Mouse (Mus musculus): ENCODE data around the gene Slc9a9. TPM values are rescaled to one million over a fixed set of nuclear protein-coding genes. Genes with fewer than 3 reads are reported as not detected.

The Slc9a9 gene
- polyA plus RNA-seq, 1 experiment from 2014 or later = 5.0 TPM

DNA sequence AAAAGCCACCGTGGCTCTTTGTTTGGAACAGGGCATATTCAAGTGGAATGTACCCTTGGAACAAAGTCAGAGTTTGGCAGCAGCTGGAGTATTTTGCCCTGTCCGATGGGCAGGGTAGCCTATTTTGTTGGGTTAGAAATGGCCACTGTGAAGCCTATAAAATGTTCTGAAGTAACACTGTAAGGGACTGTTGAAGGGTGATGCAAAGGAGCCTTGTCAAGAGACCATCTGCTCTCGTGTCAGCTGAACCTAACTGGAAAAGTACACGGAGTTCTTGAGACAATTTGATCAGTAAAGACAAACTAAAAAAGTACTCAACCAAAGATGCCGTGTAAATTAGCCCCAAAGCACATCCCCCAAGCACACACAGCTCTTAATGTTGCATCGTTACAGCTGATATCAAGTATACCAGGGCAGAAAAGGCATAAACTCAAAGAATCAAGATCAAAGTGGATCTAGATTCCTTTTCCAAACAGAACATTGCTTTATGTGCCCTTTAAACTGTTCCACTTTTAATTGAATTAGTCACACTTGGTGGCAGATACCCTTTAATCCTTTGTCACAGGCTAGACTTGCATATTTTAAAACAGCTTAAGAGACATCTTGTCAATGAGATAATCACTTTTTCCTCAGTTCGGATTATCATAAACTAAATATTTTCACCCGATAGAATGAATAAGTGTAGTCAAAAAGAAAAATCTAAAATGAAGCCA lies 416.6 kb downstream of the Slc9a9 start:
- DNase-seq (no peak), ATAC-seq (ENCODE audit: insufficient read depth) (no peak)
- Histone ChIP-seq H3K27ac (ENCODE audit: low read depth) (no peak overlapping the region), H3K4me1 (ENCODE audit: insufficient read depth) (no peaks in the 10 kb centered on the region), H3K27me3 (ENCODE audit: insufficient read depth, low read length) (no peaks in the 10 kb centered on the region), H3K36me3 (ENCODE audit: insufficient read depth) (no peaks in the 10 kb centered on the region), H3K9ac (no peak overlapping the region), H3K4me3 (ENCODE audit: low read depth, low read length) (no peak overlapping the region), H3K4me2 (no peak overlapping the region), H3K9me3 (ENCODE audit: low read depth, low read length) (no peaks in the 10 kb centered on the region)
- WGBS = 54% methylated on average over 8 of the region's 8 CpGs
- TF ChIP-seq CTCF (IDR thresholded peaks at IDR 0.05; ENCODE audit: low read depth) = no peak

DNA sequence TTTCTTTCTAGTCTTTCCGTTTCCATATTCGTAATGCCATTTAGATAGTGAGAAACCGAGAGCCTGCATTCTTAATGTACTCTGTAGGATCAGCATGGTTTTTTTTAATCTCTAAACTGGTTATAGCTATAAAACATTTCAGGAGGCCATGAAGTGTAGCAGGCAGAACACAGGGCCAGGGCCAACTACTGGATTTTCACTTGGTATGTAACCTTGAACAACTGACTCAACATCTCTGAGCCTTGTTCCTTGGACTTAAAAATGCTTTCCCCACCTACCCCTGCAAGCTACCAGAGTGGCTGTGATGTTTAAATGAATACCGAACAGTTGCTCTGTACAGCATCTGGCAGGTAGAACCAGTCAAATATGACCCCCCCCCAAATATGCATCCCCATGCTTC lies 418.5 kb downstream of the Slc9a9 start:
- 91% methylated on average over 4 of the region's 4 CpGs for WGBS

DNA sequence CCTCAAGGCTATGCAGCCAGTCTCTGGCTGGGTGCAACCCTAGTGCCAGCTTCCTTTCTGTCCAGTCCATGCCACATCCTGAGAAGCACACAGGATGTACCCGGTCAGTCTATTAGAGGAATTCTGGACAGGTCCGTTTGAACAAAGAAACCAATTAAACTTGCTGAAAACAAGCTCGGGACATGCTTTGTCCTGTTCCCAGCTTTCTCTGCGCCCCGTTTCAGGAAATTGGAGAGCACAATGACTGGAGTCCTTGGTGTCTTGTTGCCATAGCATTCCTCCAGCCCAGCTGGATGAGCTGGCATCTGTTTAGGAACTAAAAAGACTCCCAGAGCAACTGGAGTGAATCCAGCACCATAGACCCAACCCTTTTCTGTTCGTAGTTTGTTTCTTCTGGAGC lies 419.3 kb downstream of the Slc9a9 start:
- Histone ChIP-seq H3K4me1 (ENCODE audit: insufficient read depth) (no peaks in the 10 kb centered on the region), H3K4me2 (no peak overlapping the region), H3K4me3 (ENCODE audit: low read depth, low read length) (no peak overlapping the region), H3K36me3 (ENCODE audit: insufficient read depth) (no peaks in the 10 kb centered on the region), H3K27ac (ENCODE audit: low read depth) (no peak overlapping the region), H3K9ac (no peak overlapping the region), H3K9me3 (ENCODE audit: low read depth, low read length) (no peaks in the 10 kb centered on the region), H3K27me3 (ENCODE audit: insufficient read depth, low read length) (no peaks in the 10 kb centered on the region)
- WGBS = 65% methylated on average over 6 of the region's 6 CpGs
- no peak for ATAC-seq (ENCODE audit: insufficient read depth)
- peak; percentile 15 for DNase-seq
- no peak for TF ChIP-seq CTCF (IDR thresholded peaks at IDR 0.05; ENCODE audit: low read depth)

More for the DNA sequence above, 418.5 kb downstream of the Slc9a9 start:
- Histone ChIP-seq H3K4me2 (no peak overlapping the region), H3K27me3 (ENCODE audit: insufficient read depth, low read length) (no peaks in the 10 kb centered on the region), H3K4me3 (ENCODE audit: low read depth, low read length) (no peak overlapping the region), H3K36me3 (ENCODE audit: insufficient read depth) (no peaks in the 10 kb centered on the region), H3K27ac (ENCODE audit: low read depth) (no peak overlapping the region), H3K9me3 (ENCODE audit: low read depth, low read length) (no peaks in the 10 kb centered on the region), H3K4me1 (ENCODE audit: insufficient read depth) (no peaks in the 10 kb centered on the region), H3K9ac (no peak overlapping the region)
- DNase-seq (no peak), ATAC-seq (ENCODE audit: insufficient read depth) (no peak)
- no peak for TF ChIP-seq CTCF (IDR thresholded peaks at IDR 0.05; ENCODE audit: low read depth)

DNA sequence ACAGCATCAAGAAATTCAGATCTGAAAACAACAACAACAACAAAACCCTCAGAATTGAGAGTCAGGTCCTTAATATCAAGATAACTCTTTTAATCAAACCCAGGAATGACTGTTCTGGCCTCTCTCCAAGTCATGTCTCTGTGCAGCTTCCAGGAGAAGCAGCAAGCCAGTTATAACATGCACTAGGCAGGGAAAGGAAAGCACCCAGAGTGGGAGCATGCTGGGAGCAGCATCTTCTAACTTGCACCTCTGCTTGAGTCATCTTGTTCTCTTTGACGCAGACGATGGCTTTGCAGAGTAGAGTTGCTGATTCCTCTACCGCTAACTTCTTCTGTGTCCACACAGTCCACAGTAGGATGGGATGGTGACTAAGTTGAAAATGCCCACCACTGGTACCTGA lies 426.8 kb downstream of the Slc9a9 start:
- 90% methylated on average over 3 of the region's 3 CpGs for WGBS

DNA sequence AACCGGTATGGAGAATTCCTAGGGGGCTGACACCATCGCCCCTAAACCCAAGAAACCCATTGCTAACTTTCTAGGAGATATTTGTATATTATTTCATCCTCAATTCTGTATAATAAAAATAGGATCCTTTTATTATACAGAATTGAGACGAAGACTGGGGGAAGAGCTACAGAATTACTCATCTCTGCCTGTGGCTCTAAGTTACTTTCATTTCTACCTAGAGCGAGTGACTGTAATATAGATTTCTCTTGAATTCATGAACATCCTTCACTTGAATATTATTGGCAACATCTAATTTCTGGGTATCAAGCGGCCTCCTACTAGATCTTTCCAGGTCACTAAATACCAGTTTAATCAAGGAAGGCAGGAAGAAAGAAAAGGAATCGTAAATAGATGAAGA lies 436.1 kb downstream of the Slc9a9 start:
- H3K27ac ChIP-seq (ENCODE audit: low read depth) = no peak overlapping the region
- H3K9me3 ChIP-seq (ENCODE audit: low read depth, low read length) = no peaks in the 10 kb centered on the region
- TF ChIP-seq CTCF (IDR thresholded peaks at IDR 0.05; ENCODE audit: low read depth) = no peak
- no peaks in the 10 kb centered on the region for H3K4me1 ChIP-seq (ENCODE audit: insufficient read depth)
- no peaks in the 10 kb centered on the region for H3K36me3 ChIP-seq (ENCODE audit: insufficient read depth)
- no peak for ATAC-seq (ENCODE audit: insufficient read depth)
- DNase-seq = no peak
- H3K9ac ChIP-seq = no peak overlapping the region
- WGBS = 92% methylated on average over 6 of the region's 6 CpGs
- no peak overlapping the region for H3K4me2 ChIP-seq
- H3K27me3 ChIP-seq (ENCODE audit: insufficient read depth, low read length) = no peaks in the 10 kb centered on the region
- no peak overlapping the region for H3K4me3 ChIP-seq (ENCODE audit: low read depth, low read length)

More for the DNA sequence above, 426.8 kb downstream of the Slc9a9 start:
- H3K9ac ChIP-seq = no peak overlapping the region
- ATAC-seq (ENCODE audit: insufficient read depth) (no peak), DNase-seq (no peak)
- H3K36me3 ChIP-seq (ENCODE audit: insufficient read depth) = no peaks in the 10 kb centered on the region
- no peak overlapping the region for H3K27ac ChIP-seq (ENCODE audit: low read depth)
- H3K4me2 ChIP-seq = no peak overlapping the region
- H3K27me3 ChIP-seq (ENCODE audit: insufficient read depth, low read length) = no peaks in the 10 kb centered on the region
- no peaks in the 10 kb centered on the region for H3K4me1 ChIP-seq (ENCODE audit: insufficient read depth)
- no peak overlapping the region for H3K4me3 ChIP-seq (ENCODE audit: low read depth, low read length)
- no peaks in the 10 kb centered on the region for H3K9me3 ChIP-seq (ENCODE audit: low read depth, low read length)
- TF ChIP-seq CTCF (IDR thresholded peaks at IDR 0.05; ENCODE audit: low read depth) = no peak

DNA sequence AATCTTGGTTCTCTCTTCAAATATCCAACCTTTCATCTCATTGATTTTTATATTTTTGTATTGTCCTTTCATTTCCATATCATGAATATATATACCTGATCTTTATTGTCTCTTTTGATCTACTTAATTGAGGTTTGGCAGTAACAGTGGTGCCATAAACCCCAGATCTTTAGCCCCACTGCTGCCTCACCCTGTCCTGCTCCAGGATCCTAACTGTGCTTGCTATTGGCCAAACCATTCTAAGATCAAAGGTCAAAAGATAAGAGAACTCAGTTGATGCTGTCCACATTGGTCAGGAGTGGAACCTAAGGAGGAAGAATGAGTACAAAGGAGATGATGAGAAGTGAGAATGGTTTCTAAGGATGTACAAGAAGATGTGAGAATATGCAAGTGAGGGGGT lies 440.1 kb downstream of the Slc9a9 start:
- no peak for ATAC-seq (ENCODE audit: insufficient read depth)
- Histone ChIP-seq H3K9ac (no peak overlapping the region), H3K9me3 (ENCODE audit: low read depth, low read length) (no peaks in the 10 kb centered on the region), H3K27me3 (ENCODE audit: insufficient read depth, low read length) (no peaks in the 10 kb centered on the region), H3K4me3 (ENCODE audit: low read depth, low read length) (no peak overlapping the region), H3K36me3 (ENCODE audit: insufficient read depth) (no peaks in the 10 kb centered on the region), H3K27ac (ENCODE audit: low read depth) (no peak overlapping the region), H3K4me2 (no peak overlapping the region), H3K4me1 (ENCODE audit: insufficient read depth) (no peaks in the 10 kb centered on the region)
- no peak for DNase-seq
- TF ChIP-seq CTCF (IDR thresholded peaks at IDR 0.05; ENCODE audit: low read depth) = no peak

DNA sequence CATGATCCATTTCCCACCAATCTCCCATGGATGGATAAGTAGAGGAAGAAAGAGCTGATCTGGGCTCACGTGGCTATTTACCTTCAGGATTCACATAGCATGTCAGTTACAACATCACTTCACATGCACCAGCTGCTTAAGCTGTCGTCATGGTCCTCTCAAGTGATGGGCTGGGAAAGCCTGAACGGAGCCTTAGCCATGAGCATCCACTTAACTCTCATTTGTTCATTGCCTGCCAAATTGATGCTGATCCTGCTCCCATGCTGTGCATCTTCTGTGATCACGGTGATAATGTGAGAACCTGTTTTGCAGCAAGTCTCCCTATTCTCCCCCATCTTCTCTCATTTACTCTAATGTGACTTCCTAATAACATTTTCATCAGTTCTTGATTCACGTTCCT lies 441.1 kb downstream of the Slc9a9 start:
- Histone ChIP-seq H3K9ac (no peak overlapping the region), H3K9me3 (ENCODE audit: low read depth, low read length) (no peaks in the 10 kb centered on the region), H3K36me3 (ENCODE audit: insufficient read depth) (no peaks in the 10 kb centered on the region), H3K4me2 (no peak overlapping the region), H3K4me1 (ENCODE audit: insufficient read depth) (no peaks in the 10 kb centered on the region), H3K27me3 (ENCODE audit: insufficient read depth, low read length) (no peaks in the 10 kb centered on the region), H3K4me3 (ENCODE audit: low read depth, low read length) (no peak overlapping the region), H3K27ac (ENCODE audit: low read depth) (no peak overlapping the region)
- no peak for ATAC-seq (ENCODE audit: insufficient read depth)
- DNase-seq = no peak
- no peak for TF ChIP-seq CTCF (IDR thresholded peaks at IDR 0.05; ENCODE audit: low read depth)
- WGBS = 68% methylated on average over 5 of the region's 5 CpGs
